Mouse (Mus musculus) urinary bladder, postnatal 4 days (tissue): ENCODE data around the gene Fam222a.

Experiments
- DNase-seq, 2 experiments: peaks; one replicate each; pipeline ENCODE4 v3.0.0; 2021 to 2022; ENCODE audit warnings: low spot score in 2 of 2

Gene Fam222a

GRCm38 (mm10) chr5:114560533-114560936, 7.3 kb upstream of the Fam222a start:
- DNase-seq, result no peak

- no peak for DNase-seq
These were observed 6.9 kb upstream of the Fam222a start for GRCm38 (mm10) chr5:114560965-114561364.

GRCm38 (mm10) chr5:114563994-114564393, 3.8 kb upstream of the Fam222a start:
- no peak for DNase-seq

- peak; percentile 48 to 75 for DNase-seq
These were observed 2.5 kb upstream of the Fam222a start for GRCm38 (mm10) chr5:114565305-114565704.

- no peak for DNase-seq
These were observed 2.1 kb upstream of the Fam222a start for GRCm38 (mm10) chr5:114565751-114566150.

GRCm38 (mm10) chr5:114566461-114566860, 1.4 kb upstream of the Fam222a start:
- DNase-seq, result no peak

- peak; percentile 96 for DNase-seq
These were observed 720 bp upstream of the Fam222a start for GRCm38 (mm10) chr5:114567075-114567517.

GRCm38 (mm10) chr5:114568818-114569217, 1.0 kb downstream of the Fam222a start:
- no peak for DNase-seq

GRCm38 (mm10) chr5:114569918-114570670, 2.3 kb downstream of the Fam222a start:
- DNase-seq, result no peak

GRCm38 (mm10) chr5:114570791-114571450, 3.1 kb downstream of the Fam222a start:
- no peak for DNase-seq

GRCm38 (mm10) chr5:114571451-114572030, 3.7 kb downstream of the Fam222a start:
- DNase-seq, result no peak

- no peak for DNase-seq
These were observed 5.2 kb downstream of the Fam222a start for GRCm38 (mm10) chr5:114572997-114573396.

GRCm38 (mm10) chr5:114573920-114574628, 6.3 kb downstream of the Fam222a start:
- no peak for DNase-seq

- no peak for DNase-seq
These were observed 7.2 kb downstream of the Fam222a start for GRCm38 (mm10) chr5:114575010-114575409.

- no peak for DNase-seq
These were observed 7.7 kb downstream of the Fam222a start for GRCm38 (mm10) chr5:114575530-114575929.

GRCm38 (mm10) chr5:114575986-114576605, 8.3 kb downstream of the Fam222a start:
- no peak for DNase-seq

- no peak for DNase-seq
These were observed 10.5 kb downstream of the Fam222a start for GRCm38 (mm10) chr5:114578361-114578760.

- no peak for DNase-seq
These were observed 12.0 kb downstream of the Fam222a start for GRCm38 (mm10) chr5:114579714-114580357.

- DNase-seq, result no peak
These were observed 13.7 kb downstream of the Fam222a start for GRCm38 (mm10) chr5:114581486-114581885.

- DNase-seq, result no peak
These were observed 15.2 kb downstream of the Fam222a start for GRCm38 (mm10) chr5:114583046-114583445.

- no peak for DNase-seq
These were observed 15.8 kb downstream of the Fam222a start for GRCm38 (mm10) chr5:114583490-114584175.
